Mouse (Mus musculus) stomach, embryonic 16.5 days (tissue): ENCODE results near the gene Trak1. TPM values are rescaled to one million over a fixed set of nuclear protein-coding genes. Genes with fewer than 3 reads are reported as not detected.
A peak's percentile ranks its signal among the peaks of the same experiment; 100 is the strongest.
"Not testable (repeated sequence)": the region's sequence is repeated elsewhere in the genome, so short reads cannot be mapped to it uniquely, and the experiment has no call there.

Experiments
- ATAC-seq: fragments of 200-750 bp; cut with Nextera tagmentation; 2 replicates; pipeline ENCODE4 v1.8.0; 2017; ENCODE audit warnings: moderate number of reproducible peaks, moderate TSS enrichment; ENCODE audit not compliant: insufficient read depth, low FRiP score
- H3K27ac ChIP-seq: fragments of 300-500 bp; sonication (generic); 2 replicates; pipeline ENCODE4 v1.5.1; 2014; ENCODE audit warnings: low read length
- H3K27me3 ChIP-seq: fragments of 300-500 bp; sonication (generic); 2 replicates; pipeline ENCODE4 v1.6.1; 2014; ENCODE audit warnings: low read length, control low read depth, mixed read lengths; ENCODE audit not compliant: control insufficient read depth, insufficient read depth
- H3K36me3 ChIP-seq: fragments of 300-500 bp; sonication (generic); 2 replicates; pipeline ENCODE4 v1.6.1; 2014; ENCODE audit warnings: low read length; ENCODE audit not compliant: control insufficient read depth, insufficient read depth
- H3K4me1 ChIP-seq: fragments of 300-500 bp; sonication (generic); 2 replicates; pipeline ENCODE4 v1.6.1; 2014; ENCODE audit warnings: low read length, control low read depth, mixed read lengths; ENCODE audit not compliant: control insufficient read depth, insufficient read depth
- H3K4me2 ChIP-seq: fragments of 300-500 bp; sonication (generic); 2 replicates; pipeline ENCODE4 v1.6.1; 2014; ENCODE audit warnings: low read depth, low read length, mixed read lengths
- H3K4me3 ChIP-seq: fragments of 300-500 bp; sonication (generic); replicated peaks from 2 replicates; pipeline ENCODE4 v1.5.1; 2014; ENCODE audit warnings: mild to moderate bottlenecking, low read length
- H3K9ac ChIP-seq: fragments of 300-500 bp; sonication (generic); 2 replicates; pipeline ENCODE4 v1.6.1; 2014; ENCODE audit warnings: low read length
- H3K9me3 ChIP-seq: fragments of 300-500 bp; sonication (generic); replicated peaks from 2 replicates; pipeline ENCODE4 v1.6.1; 2016; ENCODE audit warnings: low read length, control low read depth; ENCODE audit not compliant: control insufficient read depth
- WGBS: fragments of 180-500 bp; shearing (Covaris S2); extraction: QIAGEN DNeasy Blood & Tissue Kit; methylation state at CpG from one replicate; pipeline ENCODE4 v1.1.7; 2014; 5-methylcytosine and 5-hydroxymethylcytosine counted together
- polyA plus RNA-seq: library from polyadenylated mRNA; unstranded; fragments of >200 nt; fragmentation: Nextera tagmentation; extraction: Ambion mirVana; gene quantifications from 2 replicates; pipeline ENCODE4 v1.2.1, GENCODE M21; 2015

Gene Trak1
- polyA plus RNA-seq, 1 experiment from 2014 or later = 24.1 TPM

DNA sequence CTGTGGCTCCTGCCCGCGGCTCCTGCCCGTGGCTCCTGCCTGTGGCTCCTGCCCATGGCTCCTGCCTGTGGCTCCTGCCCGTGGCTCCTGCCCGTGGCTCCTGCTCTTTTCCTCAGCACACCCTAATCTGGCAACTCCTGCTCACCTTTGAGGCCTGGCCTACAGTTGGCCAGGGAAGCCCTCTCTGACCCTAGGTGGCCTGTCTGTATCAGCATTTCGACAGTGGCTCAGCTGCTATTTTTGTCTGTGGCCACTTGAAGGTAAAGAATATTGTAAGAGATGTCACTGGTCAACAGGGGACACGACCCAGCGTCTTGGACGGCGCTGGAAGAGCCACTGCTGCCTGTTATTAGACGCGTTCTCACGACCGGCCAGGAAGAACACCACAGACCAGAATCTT lies 24.7 kb downstream of the Trak1 start:
- ATAC-seq = no peak
- H3K4me3 ChIP-seq = no peak overlapping the region
- no peaks in the 10 kb centered on the region for H3K36me3 ChIP-seq
- peaks cover 8% of the 10 kb centered on the region; the same call in 1 of the 2 replicates for H3K4me1 ChIP-seq
- H3K4me2 ChIP-seq = no peak overlapping the region
- no peak overlapping the region for H3K27ac ChIP-seq
- WGBS = 95% methylated on average over 14 of the region's 14 CpGs
- H3K9ac ChIP-seq = no peak overlapping the region
- H3K27me3 ChIP-seq = no peaks in the 10 kb centered on the region
- H3K9me3 ChIP-seq = peaks cover 3% of the 10 kb centered on the region; the same call in 1 of the 2 replicates

DNA sequence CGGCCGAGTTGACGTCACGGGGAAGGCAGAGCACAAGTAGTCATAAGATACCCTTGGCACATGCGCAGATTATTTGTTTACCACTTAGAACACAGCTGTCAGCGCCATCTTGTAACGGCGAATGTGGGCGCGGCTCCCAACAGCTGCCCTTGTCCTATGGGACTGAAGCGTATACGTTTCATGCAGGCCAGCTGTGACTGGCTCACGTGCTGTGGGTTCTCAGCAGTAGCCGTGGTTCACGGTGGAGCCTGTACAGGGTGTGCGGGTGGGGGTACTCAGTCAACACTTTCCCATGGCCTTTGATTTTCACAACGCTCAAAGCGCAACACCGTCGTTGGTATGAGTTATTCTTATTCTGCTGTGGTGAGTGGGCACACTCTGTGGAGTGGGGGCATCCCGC lies 31.0 kb downstream of the Trak1 start:
- WGBS = 95% methylated on average over 16 of the region's 21 CpGs
- H3K27ac ChIP-seq, H3K36me3 ChIP-seq, ATAC-seq, H3K27me3 ChIP-seq, H3K9me3 ChIP-seq, H3K4me3 ChIP-seq, H3K4me2 ChIP-seq, H3K9ac ChIP-seq: not testable (repeated sequence)
- peaks cover 19% of the 10 kb centered on the region for H3K4me1 ChIP-seq

DNA sequence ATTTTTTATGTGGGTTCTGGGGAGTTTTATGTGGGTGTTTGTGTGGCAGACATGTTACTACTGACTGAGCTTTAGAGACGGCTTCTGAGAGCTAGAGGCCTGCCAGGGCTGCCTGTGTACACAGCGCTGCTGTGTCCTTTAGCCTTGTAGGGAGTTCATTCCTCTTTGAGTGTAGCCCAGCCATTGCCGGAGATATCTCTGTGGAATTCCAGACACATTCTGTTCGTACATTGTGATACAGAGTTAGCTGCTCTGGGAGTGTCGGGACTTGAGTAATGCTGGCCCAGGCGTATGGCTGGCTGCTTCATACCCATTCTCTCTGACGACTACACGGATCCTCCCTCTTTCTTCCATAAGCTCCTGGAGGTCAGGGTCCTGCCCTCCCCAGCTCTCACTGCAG lies 31.9 kb downstream of the Trak1 start:
- no peaks in the 10 kb centered on the region for H3K27me3 ChIP-seq
- H3K4me1 ChIP-seq = peaks cover 22% of the 10 kb centered on the region
- no peak overlapping the region for H3K4me2 ChIP-seq
- peak overlapping the region; percentile 7; the same call in 1 of the 2 replicates for H3K27ac ChIP-seq
- peak; percentile 6; the same call in 1 of the 2 replicates for ATAC-seq
- no peak overlapping the region for H3K9ac ChIP-seq
- H3K36me3 ChIP-seq = no peaks in the 10 kb centered on the region
- no peaks in the 10 kb centered on the region for H3K9me3 ChIP-seq
- 52% methylated on average over 8 of the region's 8 CpGs for WGBS
- no peak overlapping the region for H3K4me3 ChIP-seq

DNA sequence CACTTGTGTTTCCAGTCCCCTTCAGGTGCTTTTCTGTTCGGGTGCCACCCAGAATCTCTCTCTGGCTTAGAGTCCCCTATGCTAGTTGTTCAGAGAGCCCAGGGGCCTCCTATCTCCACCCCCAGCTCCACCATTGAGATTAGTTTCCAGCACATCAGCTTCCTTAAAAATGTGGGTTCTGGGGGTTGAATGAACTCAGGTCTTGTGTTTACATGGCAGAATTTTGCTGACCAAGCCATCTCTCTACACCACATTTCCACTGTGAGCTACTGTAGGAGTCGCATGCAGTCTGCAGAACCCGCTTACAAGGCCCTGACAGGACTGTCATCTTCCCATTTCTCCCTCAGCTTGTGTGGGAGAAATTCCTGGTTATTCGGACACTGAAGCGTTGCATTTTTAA lies 32.8 kb downstream of the Trak1 start:
- Histone ChIP-seq H3K9ac (no peak overlapping the region), H3K36me3 (no peaks in the 10 kb centered on the region), H3K9me3 (no peaks in the 10 kb centered on the region), H3K4me2 (no peak overlapping the region), H3K27me3 (no peaks in the 10 kb centered on the region), H3K4me1 (peaks cover 30% of the 10 kb centered on the region), H3K4me3 (no peak overlapping the region), H3K27ac (no peak overlapping the region; the same call in 1 of the 2 replicates)
- no peak for ATAC-seq
- WGBS = 93% methylated on average over 5 of the region's 5 CpGs

DNA sequence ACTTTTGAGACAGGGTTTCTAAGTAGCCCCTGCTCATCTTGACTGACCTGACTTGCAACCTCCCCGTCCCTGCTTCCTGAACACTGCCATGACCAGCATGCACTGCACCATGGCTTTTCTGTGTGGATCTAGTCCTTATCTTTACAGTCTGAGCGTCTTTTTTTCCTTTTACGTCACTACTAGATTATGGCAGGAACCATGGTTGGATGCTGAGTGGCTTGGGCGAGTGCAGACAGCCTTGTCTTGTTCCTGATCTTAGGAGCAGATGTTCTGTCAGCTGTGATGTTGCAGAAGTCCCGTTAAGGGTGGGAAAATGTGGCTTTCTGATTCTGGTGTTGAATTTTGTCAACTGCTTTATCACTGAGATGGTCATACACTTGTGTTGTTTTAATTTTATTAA lies 34.1 kb downstream of the Trak1 start:
- 18% methylated on average over 5 of the region's 5 CpGs for WGBS
- Histone ChIP-seq H3K4me1 (peaks cover 34% of the 10 kb centered on the region), H3K27me3 (no peaks in the 10 kb centered on the region), H3K4me2 (no peak overlapping the region), H3K9me3 (no peaks in the 10 kb centered on the region), H3K9ac (no peak overlapping the region), H3K4me3 (no peak overlapping the region), H3K27ac (peak overlapping the region; percentile 84), H3K36me3 (no peaks in the 10 kb centered on the region)
- no peak for ATAC-seq

DNA sequence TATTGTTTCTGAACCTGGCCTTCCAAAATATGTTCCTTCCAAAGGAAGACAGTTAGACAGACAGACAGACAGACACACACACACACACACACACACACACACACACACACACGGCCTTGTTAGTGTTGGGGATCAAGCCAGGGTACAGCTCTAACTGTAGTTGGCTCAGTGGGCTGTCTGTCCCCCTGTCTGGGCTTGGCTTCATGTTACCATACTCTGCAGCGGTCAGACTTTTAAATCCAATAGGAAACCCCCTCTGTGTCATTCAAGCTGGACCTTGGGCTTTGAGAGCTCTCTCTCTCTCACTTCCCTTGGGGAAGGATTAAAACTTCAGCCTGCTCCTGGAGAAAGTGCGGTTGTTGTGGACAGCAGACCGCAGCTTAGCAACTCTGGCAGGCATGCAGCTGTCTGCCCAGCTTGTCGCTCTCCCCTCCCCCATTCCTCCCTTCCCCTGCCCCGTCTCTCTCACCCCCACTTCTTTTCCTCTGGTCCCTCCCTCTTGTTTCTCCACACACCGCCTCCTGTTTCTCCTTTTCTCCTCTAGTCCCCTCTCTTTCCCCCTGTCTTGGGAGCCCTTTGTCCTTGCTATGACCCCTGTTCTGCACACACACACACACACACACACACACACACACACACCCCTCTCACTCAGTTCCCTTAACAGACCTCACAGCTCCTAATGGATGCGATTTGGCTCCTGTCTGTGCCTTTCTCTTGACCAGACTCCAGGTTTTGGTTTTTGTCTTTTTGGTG lies 34.8 kb downstream of the Trak1 start:
- no peak overlapping the region; the same call in 1 of the 2 replicates for H3K9ac ChIP-seq
- H3K4me2 ChIP-seq = peak overlapping the region; percentile 20

DNA sequence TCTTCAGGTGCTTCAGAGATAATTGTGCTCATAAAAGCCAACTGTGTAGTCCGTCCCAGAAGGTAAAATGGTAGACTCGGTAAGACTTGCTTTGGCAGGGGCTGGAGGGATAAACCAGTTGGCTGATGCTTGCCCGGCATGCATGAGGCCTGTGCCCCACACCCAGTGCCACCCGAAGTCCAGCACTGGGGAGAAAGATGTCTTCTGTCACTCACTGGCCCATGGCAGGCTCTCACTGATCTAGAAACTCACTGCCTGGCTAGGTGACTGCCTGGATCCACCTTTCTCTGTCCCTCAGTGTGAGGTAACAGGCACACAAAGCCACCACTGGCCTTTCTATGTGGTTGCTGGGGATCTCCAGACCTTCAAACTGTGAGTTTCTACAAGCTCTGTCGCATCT lies 36.3 kb downstream of the Trak1 start:
- H3K4me1 ChIP-seq = peaks cover 47% of the 10 kb centered on the region
- no peak overlapping the region for H3K4me3 ChIP-seq
- H3K27ac ChIP-seq = no peak overlapping the region
- 80% methylated on average over 5 of the region's 5 CpGs for WGBS
- no peak for ATAC-seq
- H3K36me3 ChIP-seq = no peaks in the 10 kb centered on the region
- no peaks in the 10 kb centered on the region for H3K27me3 ChIP-seq
- no peak overlapping the region for H3K4me2 ChIP-seq
- H3K9me3 ChIP-seq = no peaks in the 10 kb centered on the region
- no peak overlapping the region for H3K9ac ChIP-seq

More for the DNA sequence above, 34.8 kb downstream of the Trak1 start:
- WGBS = 6% methylated on average over 8 of the region's 8 CpGs
- peaks cover 34% of the 10 kb centered on the region for H3K4me1 ChIP-seq
- no peaks in the 10 kb centered on the region for H3K27me3 ChIP-seq
- H3K36me3 ChIP-seq = no peaks in the 10 kb centered on the region
- H3K27ac ChIP-seq = peak overlapping the region; percentile 84
- peak; percentile 80 for ATAC-seq
- no peak overlapping the region for H3K4me3 ChIP-seq
- H3K9me3 ChIP-seq = no peaks in the 10 kb centered on the region

DNA sequence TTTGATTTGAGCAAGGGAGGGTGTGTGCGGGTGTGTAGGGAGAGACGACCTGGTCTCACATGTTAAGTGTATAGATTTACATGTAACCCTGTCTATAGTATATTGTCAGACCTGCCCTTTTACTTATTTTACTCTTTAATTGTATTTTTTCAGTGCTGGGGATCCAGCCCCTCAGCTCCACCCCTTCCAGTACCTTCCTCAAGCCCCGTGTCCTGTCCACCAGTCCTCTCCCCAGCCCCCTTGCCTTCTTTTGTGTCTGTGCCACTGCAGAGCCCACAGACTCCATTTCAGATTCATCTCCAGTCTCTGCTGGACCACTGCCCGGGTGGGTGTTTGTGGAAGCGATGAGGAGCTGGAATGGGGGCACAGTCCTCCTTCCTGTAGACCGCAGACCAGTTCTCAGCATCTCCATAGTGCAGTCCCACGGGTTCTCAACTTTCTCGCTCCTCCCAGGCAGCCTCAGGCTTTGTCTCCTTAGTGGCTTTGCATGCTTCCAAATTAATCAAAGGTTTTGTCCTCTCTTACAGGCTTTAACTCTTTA lies 37.1 kb downstream of the Trak1 start:
- H3K9ac ChIP-seq = no peak overlapping the region
- H3K27ac ChIP-seq = 0 out of 2 replicates have a peak overlapping the region, but pooled peaks have one; percentile 8
- no peaks in the 10 kb centered on the region for H3K36me3 ChIP-seq
- WGBS = 44% methylated on average over 8 of the region's 8 CpGs
- H3K27me3 ChIP-seq = no peaks in the 10 kb centered on the region
- no peak overlapping the region for H3K4me3 ChIP-seq
- H3K4me2 ChIP-seq = no peak overlapping the region
- peaks cover 47% of the 10 kb centered on the region for H3K4me1 ChIP-seq
- H3K9me3 ChIP-seq = no peaks in the 10 kb centered on the region
- no peak for ATAC-seq

DNA sequence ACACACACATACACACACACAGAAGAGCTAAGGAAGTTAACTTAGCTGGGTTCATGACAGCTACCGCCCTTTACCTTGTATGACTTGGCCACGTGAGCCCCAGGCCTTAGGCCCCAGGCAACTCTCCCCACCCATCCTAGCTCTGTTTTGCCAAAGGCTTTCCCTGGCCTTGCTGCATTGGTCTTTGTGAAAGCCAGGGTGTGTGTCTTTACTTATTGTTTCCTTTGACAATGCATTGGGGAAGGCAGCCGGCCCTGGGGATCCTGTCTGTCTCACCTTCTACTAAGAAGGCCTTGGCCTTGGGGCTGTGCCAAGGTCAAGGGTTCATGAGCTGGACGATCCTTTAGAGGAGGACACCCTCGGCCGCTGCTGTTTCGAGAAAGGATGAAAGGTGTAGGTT lies 38.3 kb downstream of the Trak1 start:
- H3K36me3 ChIP-seq = no peaks in the 10 kb centered on the region
- ATAC-seq = no peak
- peak overlapping the region; percentile 12; the same call in 1 of the 2 replicates for H3K27ac ChIP-seq
- no peaks in the 10 kb centered on the region for H3K27me3 ChIP-seq
- no peaks in the 10 kb centered on the region for H3K9me3 ChIP-seq
- no peak overlapping the region for H3K4me2 ChIP-seq
- peak overlapping the region; percentile 12 for H3K9ac ChIP-seq
- 35% methylated on average over 7 of the region's 7 CpGs for WGBS
- no peak overlapping the region for H3K4me3 ChIP-seq
- H3K4me1 ChIP-seq = peaks cover 47% of the 10 kb centered on the region
